Mouse (Mus musculus) lung, embryonic 14.5 days (tissue): Measurements from ENCODE around the gene Fdxacb1. TPM values are rescaled to one million over a fixed set of nuclear protein-coding genes. Genes with fewer than 3 reads are reported as not detected.

Source experiments
- ATAC-seq: fragments of 200-750 bp; cut with Nextera tagmentation; 2 replicates; pipeline ENCODE4 v1.8.0; 2017; ENCODE audit warnings: mild to moderate bottlenecking, moderate TSS enrichment, moderate library complexity; ENCODE audit not compliant: insufficient read depth
- DNase-seq: peaks from one replicate; pipeline ENCODE4 v3.0.0-alpha.2; 2015
- H3K27ac ChIP-seq: fragments of 300-500 bp; sonication (generic); 2 replicates; pipeline ENCODE4 v1.5.1; 2014; ENCODE audit warnings: low read depth, mild to moderate bottlenecking, moderate library complexity
- H3K27me3 ChIP-seq: fragments of 300-500 bp; sonication (generic); 2 replicates; pipeline ENCODE4 v1.6.1; 2014; ENCODE audit warnings: low read length, control low read depth; ENCODE audit not compliant: insufficient read depth
- H3K36me3 ChIP-seq: fragments of 300-500 bp; sonication (generic); 2 replicates; pipeline ENCODE4 v1.6.1; 2014; ENCODE audit warnings: control low read depth; ENCODE audit not compliant: insufficient read depth
- H3K4me1 ChIP-seq: fragments of 300-500 bp; sonication (generic); 2 replicates; pipeline ENCODE4 v1.6.1; 2014; ENCODE audit warnings: antibody characterized with exemption, control low read depth; ENCODE audit not compliant: insufficient read depth
- H3K4me2 ChIP-seq: fragments of 300-500 bp; sonication (generic); 2 replicates; pipeline ENCODE4 v1.6.1; 2014; ENCODE audit warnings: mild to moderate bottlenecking
- H3K4me3 ChIP-seq: fragments of 300-500 bp; sonication (generic); 2 replicates; pipeline ENCODE4 v1.5.1; 2014; ENCODE audit warnings: low read depth, low read length
- H3K9ac ChIP-seq: fragments of 300-500 bp; sonication (generic); 2 replicates; pipeline ENCODE4 v1.6.1; 2014
- H3K9me3 ChIP-seq: fragments of 300-500 bp; sonication (generic); 2 replicates; pipeline ENCODE4 v1.6.1; 2016; ENCODE audit warnings: low read depth, low read length, control low read depth
- CTCF ChIP-seq: IDR thresholded peaks from 2 replicates; pipeline ENCODE4 v1.5.1; 2016; ENCODE audit warnings: antibody characterized with exemption, low read depth
- WGBS: fragments of 180-500 bp; shearing (Covaris S2); extraction: QIAGEN DNeasy Blood & Tissue Kit; methylation state at CpG from one replicate; pipeline ENCODE4 v1.1.7; 2014; 5-methylcytosine and 5-hydroxymethylcytosine counted together
- polyA plus RNA-seq: library from polyadenylated mRNA; unstranded; fragments of >200 nt; fragmentation: Nextera tagmentation; extraction: Ambion mirVana; gene quantifications from 2 replicates; pipeline ENCODE4 v1.2.1, GENCODE M21; 2014

The Fdxacb1 gene
- polyA plus RNA-seq, 1 experiment from 2014 or later: 15.3 TPM

GRCm38 (mm10) chr9:50725921-50726590 lies 42.0 kb upstream of the Fdxacb1 start:
- Histone ChIP-seq H3K4me2 (peak overlapping the region; percentile 91), H3K27ac (no peak overlapping the region)
- peak; percentile 36 for DNase-seq

GRCm38 (mm10) chr9:50727171-50727924 lies 40.7 kb upstream of the Fdxacb1 start:
- Histone ChIP-seq H3K27ac (peak overlapping the region; percentile 9; the same call in 1 of the 2 replicates), H3K4me1 (peaks cover 20% of the 10 kb centered on the region)

More at GRCm38 (mm10) chr9:50725921-50726590, 42.0 kb upstream of the Fdxacb1 start:
- H3K4me1 ChIP-seq: peaks cover 29% of the 10 kb centered on the region
- H3K9ac ChIP-seq: no peak overlapping the region
- H3K4me3 ChIP-seq: no peak overlapping the region
- ATAC-seq: no peak
- 55% methylated on average over 8 of the region's 8 CpGs for WGBS
- TF ChIP-seq CTCF: no peak
- no peaks in the 10 kb centered on the region for H3K27me3 ChIP-seq
- H3K36me3 ChIP-seq: no peaks in the 10 kb centered on the region
- no peaks in the 10 kb centered on the region for H3K9me3 ChIP-seq

DNA sequence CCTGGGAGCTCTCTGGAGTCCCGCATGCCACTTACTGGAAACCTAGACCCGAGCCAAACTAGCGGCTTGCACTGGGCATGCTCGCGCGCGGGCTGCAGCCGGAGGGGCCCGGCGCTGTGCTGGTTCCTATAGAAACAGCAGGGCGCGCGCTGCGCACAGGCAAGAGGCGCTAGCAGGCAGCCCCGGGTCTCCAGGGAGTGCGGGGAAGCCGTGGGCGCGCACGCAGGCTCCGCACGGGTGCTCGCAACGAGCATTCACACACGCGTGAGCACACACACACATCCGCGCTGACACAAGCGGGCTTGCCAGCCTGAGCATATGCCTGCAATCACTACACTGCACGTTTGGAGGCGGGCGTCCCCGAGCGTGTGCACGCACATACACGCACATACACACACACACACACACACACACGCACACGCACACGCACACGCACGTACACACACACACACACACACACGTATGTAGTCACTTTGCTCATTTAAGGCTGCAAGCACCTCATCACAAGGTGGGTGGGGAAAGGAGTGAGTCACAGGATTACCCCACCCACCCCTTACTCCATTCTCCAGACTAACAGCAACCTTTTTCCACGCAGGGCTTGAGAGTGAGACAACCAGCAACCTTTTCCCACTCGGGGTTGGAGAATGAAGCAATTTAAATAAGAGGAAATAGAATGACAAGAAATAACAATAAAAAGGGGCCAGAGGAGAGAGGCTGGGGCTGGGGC lies 39.9 kb upstream of the Fdxacb1 start:
- under 1% methylated on average over 45 of the region's 45 CpGs for WGBS
- Histone ChIP-seq H3K9ac (peak overlapping the region; percentile 73), H3K36me3 (no peaks in the 10 kb centered on the region), H3K4me3 (peak overlapping the region; percentile 58), H3K27me3 (no peaks in the 10 kb centered on the region), H3K27ac (peak overlapping the region; percentile 9; the same call in 1 of the 2 replicates), H3K4me2 (peak overlapping the region; percentile 91), H3K9me3 (no peaks in the 10 kb centered on the region), H3K4me1 (peaks cover 14% of the 10 kb centered on the region; the same call in 1 of the 2 replicates)
- ATAC-seq: peak; percentile 91
- TF ChIP-seq CTCF: peak; percentile 13; the same call in 1 of the 2 replicates
- DNase-seq: peak; percentile 93

More at GRCm38 (mm10) chr9:50727171-50727924, 40.7 kb upstream of the Fdxacb1 start:
- Histone ChIP-seq H3K9ac (peak overlapping the region; percentile 73), H3K36me3 (no peaks in the 10 kb centered on the region), H3K9me3 (no peaks in the 10 kb centered on the region), H3K4me3 (peak overlapping the region; percentile 58), H3K27me3 (no peaks in the 10 kb centered on the region), H3K4me2 (peak overlapping the region; percentile 91)
- ATAC-seq (peak; percentile 5; the same call in 1 of the 2 replicates), DNase-seq (peak; percentile 59)
- no peak for TF ChIP-seq CTCF
- WGBS: 3% methylated on average over 30 of the region's 30 CpGs

- DNase-seq (no peak), ATAC-seq (no peak)
- Histone ChIP-seq H3K4me1 (peaks cover 8% of the 10 kb centered on the region; the same call in 1 of the 2 replicates), H3K4me3 (no peak overlapping the region), H3K9ac (no peak overlapping the region), H3K9me3 (no peaks in the 10 kb centered on the region), H3K4me2 (no peak overlapping the region), H3K27me3 (no peaks in the 10 kb centered on the region), H3K27ac (no peak overlapping the region), H3K36me3 (no peaks in the 10 kb centered on the region)
- WGBS: 41% methylated on average over 4 of the region's 4 CpGs
- TF ChIP-seq CTCF: no peak
Observed at GRCm38 (mm10) chr9:50729600-50729999, 38.4 kb upstream of the Fdxacb1 start.

DNA sequence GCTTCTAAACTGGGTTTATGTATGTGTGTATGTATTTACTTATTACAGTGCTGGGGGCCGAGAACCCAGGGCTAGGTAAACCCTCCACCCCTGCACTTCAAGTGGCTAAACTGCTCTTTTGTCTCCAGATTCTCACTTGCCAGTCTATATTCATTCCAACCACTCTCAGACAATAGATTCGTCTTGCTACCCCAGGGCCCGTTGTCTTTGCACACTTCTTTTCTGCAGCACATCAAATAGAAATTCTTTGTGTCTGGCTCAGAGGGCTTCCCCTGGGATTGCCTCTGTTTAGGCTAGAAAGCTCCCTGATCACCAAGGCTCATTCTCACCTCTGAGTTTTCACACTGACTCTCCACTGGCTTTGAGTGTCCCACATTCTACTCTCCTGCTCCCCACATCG lies 35.5 kb upstream of the Fdxacb1 start:
- H3K27ac ChIP-seq: no peak overlapping the region
- peaks cover 2% of the 10 kb centered on the region; the same call in 1 of the 2 replicates for H3K4me1 ChIP-seq
- DNase-seq (no peak), ATAC-seq (no peak)
- TF ChIP-seq CTCF: no peak
- no peak overlapping the region for H3K4me2 ChIP-seq
- WGBS: 26% methylated on average over 4 of the region's 4 CpGs
- H3K36me3 ChIP-seq: no peaks in the 10 kb centered on the region
- no peaks in the 10 kb centered on the region for H3K27me3 ChIP-seq
- H3K9ac ChIP-seq: no peak overlapping the region
- H3K4me3 ChIP-seq: no peak overlapping the region
- no peaks in the 10 kb centered on the region for H3K9me3 ChIP-seq

DNA sequence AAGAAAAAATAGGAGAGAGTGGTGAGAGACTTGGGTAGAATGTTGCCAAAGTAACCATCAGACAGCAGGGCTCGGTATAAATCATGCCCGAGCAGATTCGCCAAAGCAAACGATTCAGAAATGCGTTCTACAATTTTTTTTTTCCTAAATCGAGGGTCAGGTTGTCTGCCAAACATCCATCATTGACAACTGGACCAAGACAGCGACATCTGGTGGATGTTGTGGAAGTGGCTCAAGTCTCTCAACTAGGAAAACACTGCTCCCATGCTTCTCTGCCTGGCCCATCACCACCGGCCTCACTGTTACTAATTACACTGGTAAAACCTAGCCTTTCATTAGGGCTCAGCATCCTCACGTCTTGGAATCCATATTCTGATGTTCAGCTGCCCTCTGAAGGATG lies 33.0 kb upstream of the Fdxacb1 start:
- H3K36me3 ChIP-seq: no peaks in the 10 kb centered on the region
- peak; percentile 78 for DNase-seq
- ATAC-seq: no peak
- WGBS: 4% methylated on average over 9 of the region's 9 CpGs
- H3K27ac ChIP-seq: no peak overlapping the region
- no peak overlapping the region for H3K4me3 ChIP-seq
- no peak overlapping the region for H3K4me2 ChIP-seq
- H3K9me3 ChIP-seq: no peaks in the 10 kb centered on the region
- peak; percentile 86 for TF ChIP-seq CTCF
- H3K4me1 ChIP-seq: no peaks in the 10 kb centered on the region; the same call in 1 of the 2 replicates
- no peak overlapping the region for H3K9ac ChIP-seq
- H3K27me3 ChIP-seq: no peaks in the 10 kb centered on the region
